Mouse (Mus musculus) embryo, embryonic 9.5 days (tissue): ENCODE results near the gene Fbxw14.
"Not testable (repeated sequence)": the region's sequence is repeated elsewhere in the genome, so short reads cannot be mapped to it uniquely, and the experiment has no call there.

Experiments used
- DNase-seq: peaks from one replicate; pipeline ENCODE4 v3.0.0-alpha.2; 2017; ENCODE audit errors: extremely low spot score

The Fbxw14 gene

GRCm38 (mm10) chr9:109287576-109287975 lies at the start of gene Fbxw14:
Fbxw14 (minus strand) TSS chr9:109287676.
- DNase-seq: not testable (repeated sequence)

GRCm38 (mm10) chr9:109263041-109263440 lies 24.4 kb downstream of the Fbxw14 start:
- DNase-seq: no peak

GRCm38 (mm10) chr9:109234654-109235053 lies 52.8 kb downstream of the Fbxw14 start, which contains the start of gene Fbxw20:
Fbxw20 (minus strand) TSS chr9:109234754.
- no peak for DNase-seq
